Mouse (Mus musculus) CH12.LX (cell line): ENCODE results near the gene Mmp7. TPM values are rescaled to one million over a fixed set of nuclear protein-coding genes. Genes with fewer than 3 reads are reported as not detected.

Experiments used
- DNase-seq: peaks from one replicate; pipeline ENCODE4 v3.0.0-alpha.2; 2013; ENCODE audit errors: extremely low read depth
- H3K27ac ChIP-seq: 2 replicates; pipeline ENCODE4 v1.5.1; 2012; ENCODE audit warnings: low read depth, mild to moderate bottlenecking, control low read depth, moderate library complexity; ENCODE audit not compliant: insufficient read depth
- H3K27me3 ChIP-seq: replicated peaks from 2 replicates; pipeline ENCODE3; 2012; ENCODE audit warnings: inconsistent platforms
- H3K36me3 ChIP-seq, 2 experiments: replicated peaks in 1 of 2; 2 replicates each; pipeline versions ENCODE3 to v1.6.1; 2012; ENCODE audit warnings: inconsistent platforms in 1 of 2, low read length in 1 of 2, mild to moderate bottlenecking in 1 of 2, mixed read lengths in 1 of 2, moderate library complexity in 1 of 2; ENCODE audit not compliant: control insufficient read depth in 1 of 2, insufficient read depth in 1 of 2
- H3K4me1 ChIP-seq, 2 experiments: 2 replicates each; pipeline ENCODE4 v1.6.1; 2012; ENCODE audit warnings: inconsistent platforms in 1 of 2, moderate library complexity in 1 of 2; ENCODE audit not compliant: insufficient read depth in 2 of 2, control insufficient read depth in 1 of 2
- H3K4me2 ChIP-seq: 2 replicates; pipeline ENCODE4 v1.6.1; 2012; ENCODE audit warnings: low read depth, mild to moderate bottlenecking, control low read depth; ENCODE audit not compliant: poor library complexity, insufficient read depth, severe bottlenecking
- H3K4me3 ChIP-seq, 3 experiments: fragments of 150-350 bp in 1 of 3; sonication (generic) in 1 of 3; replicated peaks in 1 of 3; 2 replicates each; pipeline versions ENCODE3 to v1.5.1; 2011 to 2012; ENCODE audit warnings: low read depth in 2 of 3, low read length in 2 of 3, mild to moderate bottlenecking in 2 of 3, moderate library complexity in 2 of 3, control low read depth in 1 of 3, improper control_type of control experiment in 1 of 3, inconsistent platforms in 1 of 3, mixed read lengths in 1 of 3; ENCODE audit not compliant: poor library complexity in 1 of 3
- H3K79me2 ChIP-seq: replicated peaks from 2 replicates; pipeline ENCODE4 v1.6.1; 2012; ENCODE audit warnings: mild to moderate bottlenecking, moderate library complexity; ENCODE audit not compliant: control insufficient read depth, poor library complexity, insufficient read depth, severe bottlenecking; ENCODE audit errors: extremely low read depth
- H3K9ac ChIP-seq: 2 replicates; pipeline ENCODE4 v1.6.1; 2012; ENCODE audit warnings: low read depth, mild to moderate bottlenecking, control low read depth, moderate library complexity; ENCODE audit not compliant: insufficient read depth
- H3K9me3 ChIP-seq: replicated peaks from 2 replicates; pipeline ENCODE3; 2012; ENCODE audit warnings: low read length, inconsistent platforms, mixed read lengths
- BHLHE40 ChIP-seq: IDR thresholded peaks from 2 replicates; pipeline ENCODE4 v1.6.1; 2011; ENCODE audit warnings: mild to moderate bottlenecking, low read depth, low read length, improper control_type of control experiment
- CHD2 ChIP-seq: IDR thresholded peaks from 2 replicates; pipeline ENCODE4 v1.6.1; 2011; ENCODE audit warnings: low read length, improper control_type of control experiment
- E2F4 ChIP-seq: IDR thresholded peaks from 2 replicates; pipeline ENCODE4 v1.6.1; 2011; ENCODE audit warnings: low read depth, low read length, improper control_type of control experiment; ENCODE audit not compliant: insufficient replicate concordance
- ELF1 ChIP-seq: IDR thresholded peaks from 2 replicates; pipeline ENCODE4 v1.6.1; 2014; ENCODE audit warnings: low read depth, mild to moderate bottlenecking, inconsistent platforms, low read length, improper control_type of control experiment
- EP300 ChIP-seq: IDR thresholded peaks from 2 replicates; pipeline ENCODE4 v1.6.1; 2011; ENCODE audit warnings: low read length, improper control_type of control experiment
- ETS1 ChIP-seq: conservative IDR thresholded peaks from 2 replicates; pipeline ENCODE4 v1.6.1; 2012; ENCODE audit warnings: low read depth, mild to moderate bottlenecking, inconsistent platforms, low read length, improper control_type of control experiment, moderate library complexity
- GABPA ChIP-seq: IDR thresholded peaks from 2 replicates; pipeline ENCODE4 v1.6.1; 2012; ENCODE audit warnings: low read depth, low read length, improper control_type of control experiment, inconsistent platforms; ENCODE audit not compliant: insufficient replicate concordance
- HCFC1 ChIP-seq: IDR thresholded peaks from 2 replicates; pipeline ENCODE4 v1.6.1; 2012; ENCODE audit warnings: low read depth, mild to moderate bottlenecking, inconsistent platforms, low read length, improper control_type of control experiment
- JUN ChIP-seq: IDR thresholded peaks from 2 replicates; pipeline ENCODE4 v1.6.1; 2011; ENCODE audit warnings: low read depth, mild to moderate bottlenecking, low read length, improper control_type of control experiment, moderate library complexity; ENCODE audit not compliant: insufficient read depth
- KAT2A ChIP-seq: IDR thresholded peaks from 2 replicates; pipeline ENCODE4 v1.6.1; 2012; ENCODE audit warnings: low read length, improper control_type of control experiment, inconsistent platforms; ENCODE audit not compliant: insufficient replicate concordance
- MAFK ChIP-seq: IDR thresholded peaks from 2 replicates; pipeline ENCODE4 v1.6.1; 2011; ENCODE audit warnings: low read length, improper control_type of control experiment; ENCODE audit not compliant: insufficient replicate concordance
- MAX ChIP-seq: IDR thresholded peaks from 2 replicates; pipeline ENCODE4 v1.6.1; 2011; ENCODE audit warnings: low read length, improper control_type of control experiment
- MAZ ChIP-seq: IDR thresholded peaks from 2 replicates; pipeline ENCODE4 v1.6.1; 2012; ENCODE audit warnings: low read depth, mild to moderate bottlenecking, inconsistent platforms, low read length, improper control_type of control experiment, moderate library complexity
- MEF2A ChIP-seq: IDR thresholded peaks from 2 replicates; pipeline ENCODE4 v1.6.1; 2014; ENCODE audit warnings: low read depth, mild to moderate bottlenecking, inconsistent platforms, low read length, improper control_type of control experiment, borderline replicate concordance
- MXI1 ChIP-seq: IDR thresholded peaks from 2 replicates; pipeline ENCODE4 v1.6.1; 2011; ENCODE audit warnings: mild to moderate bottlenecking, low read depth, low read length, improper control_type of control experiment
- MYC ChIP-seq: IDR thresholded peaks from 2 replicates; pipeline ENCODE4 v1.6.1; 2011; ENCODE audit warnings: low read depth, mild to moderate bottlenecking, improper control_type of control experiment, low read length
- NELFE ChIP-seq: IDR thresholded peaks from 2 replicates; pipeline ENCODE4 v1.6.1; 2011; ENCODE audit warnings: low read depth, low read length, improper control_type of control experiment
- NRF1 ChIP-seq: IDR thresholded peaks from 2 replicates; pipeline ENCODE4 v1.6.1; 2014; ENCODE audit warnings: low read depth, mild to moderate bottlenecking, inconsistent platforms, low read length, improper control_type of control experiment, moderate library complexity
- PAX5 ChIP-seq: IDR thresholded peaks from 2 replicates; pipeline ENCODE4 v1.6.1; 2012; ENCODE audit warnings: low read length, inconsistent platforms, mixed read lengths
- POLR2A ChIP-seq: IDR thresholded peaks from 2 replicates; pipeline ENCODE4 v1.6.1; 2011; ENCODE audit warnings: low read depth, mild to moderate bottlenecking, improper control_type of control experiment, low read length
- POLR2AphosphoS2 ChIP-seq: IDR thresholded peaks from 2 replicates; pipeline ENCODE4 v1.6.1; 2011; ENCODE audit warnings: low read depth, low read length, improper control_type of control experiment
- RAD21 ChIP-seq: IDR thresholded peaks from 2 replicates; pipeline ENCODE4 v1.6.1; 2011; ENCODE audit warnings: low read depth, mild to moderate bottlenecking, low read length, improper control_type of control experiment, moderate library complexity
- RCOR1 ChIP-seq: conservative IDR thresholded peaks from 2 replicates; pipeline ENCODE4 v1.6.1; 2012; ENCODE audit warnings: low read depth, mild to moderate bottlenecking, inconsistent platforms, low read length, improper control_type of control experiment
- SIN3A ChIP-seq: IDR thresholded peaks from 2 replicates; pipeline ENCODE4 v1.6.1; 2012; ENCODE audit warnings: low read length, improper control_type of control experiment, inconsistent platforms
- TBP ChIP-seq: conservative IDR thresholded peaks from 2 replicates; pipeline ENCODE4 v1.6.1; 2011; ENCODE audit warnings: low read depth, low read length, improper control_type of control experiment
- TCF12 ChIP-seq: IDR thresholded peaks from 2 replicates; pipeline ENCODE4 v1.6.1; 2014; ENCODE audit warnings: low read depth, mild to moderate bottlenecking, inconsistent platforms, low read length, improper control_type of control experiment
- UBTF ChIP-seq: IDR thresholded peaks from 2 replicates; pipeline ENCODE4 v1.6.1; 2012; ENCODE audit warnings: low read depth, mild to moderate bottlenecking, inconsistent platforms, low read length, improper control_type of control experiment, moderate library complexity
- USF1 ChIP-seq: IDR thresholded peaks from 2 replicates; pipeline ENCODE4 v1.6.1; 2014; ENCODE audit warnings: low read depth, mild to moderate bottlenecking, inconsistent platforms, low read length, improper control_type of control experiment
- USF2 ChIP-seq: conservative IDR thresholded peaks from 2 replicates; pipeline ENCODE4 v1.6.1; 2011; ENCODE audit warnings: low read depth, low read length, improper control_type of control experiment
- ZC3H11A ChIP-seq: IDR thresholded peaks from 2 replicates; pipeline ENCODE4 v1.6.1; 2012; ENCODE audit warnings: low read depth, mild to moderate bottlenecking, inconsistent platforms, low read length, improper control_type of control experiment
- ZKSCAN1 ChIP-seq: IDR thresholded peaks from 2 replicates; pipeline ENCODE4 v1.6.1; 2012; ENCODE audit warnings: low read depth, inconsistent platforms, low read length, improper control_type of control experiment, borderline replicate concordance
- ZNF384 ChIP-seq: IDR thresholded peaks from 2 replicates; pipeline ENCODE4 v1.6.1; 2012; ENCODE audit warnings: low read depth, low read length, improper control_type of control experiment, inconsistent platforms
- dilution Hi-C: fragments of 300-500 bp; cut with MboI; formaldehyde crosslinking; loops from 2 replicates; pipeline ENCODE4 v1.14.3; 2020; ENCODE audit warnings: low sequenced_read_pairs; ENCODE audit not compliant: extremely low pct_unique_long_range_greater_than_20kb, extremely low pct_ligation_motif_present
- in situ Hi-C: fragments of 300-500 bp; cut with MboI; formaldehyde crosslinking; loops from 3 replicates; pipeline ENCODE4 v1.14.3; 2019; ENCODE audit warnings: low sequenced_read_pairs, low pct_ligation_motif_present, low pct_unique_long_range_greater_than_20kb, mixed read lengths
- polyA plus RNA-seq: library from polyadenylated mRNA; unstranded; fragments of >175 nt; gene quantifications from 2 replicates; pipeline ENCODE4 v1.2.1, GENCODE M21; 2012; ENCODE audit warnings: low read depth; ENCODE audit not compliant: insufficient read length
- total RNA-seq, 2 experiments: library from RNA; depleted of rRNA; stranded (reverse); fragments of 300-350 nt in 1 of 2; fragments of >200 nt in 1 of 2; gene quantifications; 2 replicates each; pipeline ENCODE4 v1.2.3; 2012 to 2014

The Mmp7 gene
- total and polyA plus RNA-seq, 3 experiments: not detected

DNA sequence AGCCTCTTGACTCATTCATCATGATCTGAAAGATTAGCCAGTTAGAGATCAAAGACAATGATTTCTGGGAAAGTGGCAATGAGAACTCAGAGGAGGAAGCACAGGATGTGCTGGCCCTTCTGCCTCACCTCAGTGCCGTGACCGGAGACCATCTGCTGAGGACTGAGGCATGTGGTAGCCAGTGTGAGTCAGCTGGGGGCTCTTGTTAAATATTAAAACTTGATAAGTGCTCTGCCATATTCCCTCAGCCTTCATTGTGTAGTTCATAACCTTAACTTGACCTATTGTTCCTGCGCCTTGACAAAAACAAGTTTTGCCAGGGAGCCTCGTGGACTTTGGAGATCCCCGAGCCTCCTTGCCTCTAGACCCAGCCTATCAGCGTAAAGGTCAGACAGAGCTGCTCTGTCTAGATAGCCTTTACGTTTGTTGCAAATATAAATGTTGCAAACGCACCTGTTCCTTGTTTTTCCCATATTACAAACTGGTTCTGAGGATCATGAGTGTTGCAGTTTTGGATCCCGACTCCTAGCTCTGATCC, 9.7 kb upstream of the Mmp7 start:
- in situ Hi-C loops: no loop called here
- no peak for DNase-seq
- no peak overlapping the region for H3K4me2 ChIP-seq

GRCm38 (mm10) chr9:7686024-7686423, 5.9 kb upstream of the Mmp7 start:
- dilution Hi-C loops (no loop called here), in situ Hi-C loops (no loop called here)
- no peaks in the 10 kb centered on the region for H3K27me3 ChIP-seq
- H3K4me2 ChIP-seq: peak overlapping the region; percentile 68; the same call in 1 of the 2 replicates
- H3K4me1 ChIP-seq: peaks cover 8 to 16% of the 10 kb centered on the region in 2 experiments; a peak in 3 of 4 replicates
- no peaks in the 10 kb centered on the region for H3K36me3 ChIP-seq
- no peak overlapping the region for H3K9ac ChIP-seq
- no peaks in the 10 kb centered on the region for H3K9me3 ChIP-seq
- H3K27ac ChIP-seq: no peak overlapping the region
- no peaks in the 10 kb centered on the region for H3K79me2 ChIP-seq
- no peak overlapping the region for H3K4me3 ChIP-seq
- peak; percentile 45 for DNase-seq
- TF ChIP-seq MYC: 0 out of 2 replicates have a peak, but pooled peaks have one; percentile 7
- no peak for TF ChIP-seq CHD2
- TF ChIP-seq RAD21: no peak
- TF ChIP-seq HCFC1: no peak
- TF ChIP-seq E2F4: no peak
- TF ChIP-seq BHLHE40: no peak
- TF ChIP-seq TCF12: 0 out of 2 replicates have a peak, but pooled peaks have one; percentile 13
- no peak for TF ChIP-seq NRF1
- 0 out of 2 replicates have a peak, but pooled peaks have one; percentile 15 for TF ChIP-seq MEF2A
- no peak for TF ChIP-seq ZC3H11A
- no peak for TF ChIP-seq UBTF
- TF ChIP-seq PAX5: no peak
- TF ChIP-seq MAZ: no peak
- TF ChIP-seq RCOR1: peak; percentile 74
- no peak for TF ChIP-seq ELF1
- no peak for TF ChIP-seq USF2
- TF ChIP-seq ZKSCAN1: no peak
- TF ChIP-seq POLR2AphosphoS2: no peak
- no peak for TF ChIP-seq MAFK
- TF ChIP-seq SIN3A: no peak
- TF ChIP-seq ZNF384: no peak
- no peak for TF ChIP-seq NELFE
- no peak for TF ChIP-seq USF1
- TF ChIP-seq KAT2A: no peak
- peak; percentile 91 for TF ChIP-seq EP300
- 0 out of 2 replicates have a peak, but pooled peaks have one; percentile 22 for TF ChIP-seq ETS1

More for the DNA sequence above, 9.7 kb upstream of the Mmp7 start:
- dilution Hi-C loops: no loop called here
- TF ChIP-seq MAZ: no peak
- TF ChIP-seq EP300: no peak
- TF ChIP-seq ZNF384: no peak
- TF ChIP-seq E2F4: no peak
- no peak for TF ChIP-seq MXI1
- no peak for TF ChIP-seq GABPA
- no peak for TF ChIP-seq KAT2A
- TF ChIP-seq RCOR1: no peak
- TF ChIP-seq USF2: no peak
- TF ChIP-seq SIN3A: no peak
- no peak for TF ChIP-seq MAX
- TF ChIP-seq POLR2A: no peak
- no peak for TF ChIP-seq MAFK
- no peak for TF ChIP-seq USF1
- no peak for TF ChIP-seq JUN
- TF ChIP-seq MYC: no peak
- no peak for TF ChIP-seq HCFC1
- no peak for TF ChIP-seq TBP
- Histone ChIP-seq H3K9ac (no peak overlapping the region), H3K4me3 (no peak overlapping the region), H3K27ac (no peak overlapping the region), H3K9me3 (peaks cover 8% of the 10 kb centered on the region), H3K4me1 (peaks cover 8 to 16% of the 10 kb centered on the region in 2 experiments; a peak in 3 of 4 replicates), H3K36me3 (no peaks in the 10 kb centered on the region), H3K27me3 (no peaks in the 10 kb centered on the region), H3K79me2 (no peaks in the 10 kb centered on the region)
